Mouse (Mus musculus): ENCODE measurements at regions not wholly inside any gene's neighbourhood (a gene's known extent, or its start where the extent isn't known, plus 50 kb on each side); places are given as distances from the start of the nearest gene placed in this dataset.

GRCm38 (mm10) chr16:95834556-95835288 lies 132.8 kb downstream of the Ets2 start:
- TF ChIP-seq CTCF (IDR thresholded peaks at IDR 0.05; ENCODE audit: low read depth, low read length) (no peak), POLR2A (IDR thresholded peaks at IDR 0.05; ENCODE audit: extremely low read depth, insufficient read depth, low read length) (no peak)
